Mouse (Mus musculus) spleen, adult 2 months (tissue): Measurements from ENCODE around the gene Gm7879.

ENCODE experiments used
- CTCF ChIP-seq: fragments of 200-500 bp; IDR thresholded peaks from 2 replicates; pipeline ENCODE4 v1.5.1; 2011; ENCODE audit warnings: mild to moderate bottlenecking, inconsistent platforms; ENCODE audit not compliant: insufficient read depth, insufficient read length, insufficient replicate concordance; ENCODE audit errors: extremely low read depth
- POLR2A ChIP-seq: fragments of 200-500 bp; IDR thresholded peaks from 2 replicates; pipeline ENCODE4 v1.6.1; 2011; ENCODE audit warnings: low read depth, low read length, inconsistent platforms

GRCm38 (mm10) chr5:43921877-43922276 lies 8.9 kb downstream of the Gm7879 start:
- no peak for TF ChIP-seq CTCF
- TF ChIP-seq POLR2A, result no peak
